Mouse (Mus musculus) heart, embryonic 16.5 days (tissue): ENCODE data around the gene Trim2. TPM values are rescaled to one million over a fixed set of nuclear protein-coding genes. Genes with fewer than 3 reads are reported as not detected.

ENCODE experiments used
- ATAC-seq: fragments of 200-750 bp; cut with Nextera tagmentation; replicated peaks from 2 replicates; pipeline ENCODE4 v1.8.0; 2017; ENCODE audit warnings: moderate number of reproducible peaks; ENCODE audit not compliant: insufficient read depth, low FRiP score; ENCODE audit errors: extremely low read depth
- H3K27ac ChIP-seq: fragments of 300-500 bp; sonication (generic); 2 replicates; pipeline ENCODE4 v1.5.1; 2014; ENCODE audit warnings: mild to moderate bottlenecking, low read length, control low read depth, moderate library complexity
- H3K27me3 ChIP-seq: fragments of 300-500 bp; sonication (generic); 2 replicates; pipeline ENCODE4 v1.6.1; 2014; ENCODE audit warnings: low read length, mixed read lengths; ENCODE audit not compliant: control insufficient read depth, insufficient read depth
- H3K36me3 ChIP-seq: fragments of 300-500 bp; sonication (generic); 2 replicates; pipeline ENCODE4 v1.6.1; 2014; ENCODE audit not compliant: control insufficient read depth, insufficient read depth
- H3K4me1 ChIP-seq: fragments of 300-500 bp; sonication (generic); 2 replicates; pipeline ENCODE4 v1.6.1; 2014; ENCODE audit warnings: low read length, mixed read lengths; ENCODE audit not compliant: control insufficient read depth, insufficient read depth
- H3K4me2 ChIP-seq: fragments of 300-500 bp; sonication (generic); 2 replicates; pipeline ENCODE4 v1.6.1; 2014; ENCODE audit warnings: low read depth, mild to moderate bottlenecking, control low read depth, low read length
- H3K4me3 ChIP-seq: fragments of 300-500 bp; sonication (generic); 2 replicates; pipeline ENCODE4 v1.5.1; 2014; ENCODE audit warnings: mild to moderate bottlenecking, control low read depth, low read length
- H3K9ac ChIP-seq: fragments of 300-500 bp; sonication (generic); 2 replicates; pipeline ENCODE4 v1.6.1; 2014; ENCODE audit warnings: low read length, control low read depth
- H3K9me3 ChIP-seq: fragments of 300-500 bp; sonication (generic); replicated peaks from 2 replicates; pipeline ENCODE4 v1.6.1; 2016; ENCODE audit warnings: low read length; ENCODE audit not compliant: control insufficient read depth
- WGBS: fragments of 180-500 bp; shearing (Covaris S2); extraction: QIAGEN DNeasy Blood & Tissue Kit; methylation state at CpG from one replicate; pipeline ENCODE4 v1.1.7; 2014; 5-methylcytosine and 5-hydroxymethylcytosine counted together
- polyA plus RNA-seq: library from polyadenylated mRNA; unstranded; fragments of >200 nt; fragmentation: Nextera tagmentation; extraction: Ambion mirVana; gene quantifications from 2 replicates; pipeline ENCODE4 v1.2.1, GENCODE M21; 2015

Gene Trim2
- 8.7 and 10.1 TPM in 2 replicates for polyA plus RNA-seq

GRCm38 (mm10) chr3:84306777-84307176 is at the start of gene Trim2:
Gene Trim2 (minus strand): TSS chr3:84306877.
- H3K4me2 ChIP-seq = no peak within 1 kb of the TSS
- H3K4me1 ChIP-seq = peaks cover 8% of the 10 kb centered on the region
- ATAC-seq = no peak
- 97% methylated on average over 3 of the region's 3 CpGs for WGBS
- H3K4me3 ChIP-seq = no peak within 1 kb of the TSS
- H3K9ac ChIP-seq = no peak within 1 kb of the TSS
- peaks cover 36% of the 10 kb centered on the region for H3K27me3 ChIP-seq
- H3K27ac ChIP-seq = no peak within 1 kb of the TSS
- peaks cover 5% of the 10 kb centered on the region; the same call in 1 of the 2 replicates for H3K9me3 ChIP-seq
- no peaks in the 10 kb centered on the region for H3K36me3 ChIP-seq

- H3K36me3 ChIP-seq = no peaks in the 10 kb centered on the region
- 41% methylated on average over 12 of the region's 12 CpGs for WGBS
- peak overlapping the region; percentile 39; the same call in 1 of the 2 replicates for H3K27ac ChIP-seq
- no peaks in the 10 kb centered on the region for H3K9me3 ChIP-seq
- ATAC-seq = peak; percentile 79
- H3K4me3 ChIP-seq = no peak overlapping the region
- H3K4me2 ChIP-seq = no peak overlapping the region
- H3K9ac ChIP-seq = no peak overlapping the region
- no peaks in the 10 kb centered on the region for H3K27me3 ChIP-seq
- no peaks in the 10 kb centered on the region for H3K4me1 ChIP-seq
These were observed 49.4 kb upstream of the Trim2 start for GRCm38 (mm10) chr3:84355930-84356689.

- Histone ChIP-seq H3K27ac (no peak overlapping the region), H3K9me3 (no peaks in the 10 kb centered on the region), H3K4me3 (no peak overlapping the region), H3K9ac (no peak overlapping the region), H3K4me2 (no peak overlapping the region), H3K27me3 (0 out of 2 replicates have a peak, but pooled peaks cover 4% of the 10 kb centered on the region), H3K4me1 (no peaks in the 10 kb centered on the region), H3K36me3 (no peaks in the 10 kb centered on the region)
- 54% methylated on average over 5 of the region's 5 CpGs for WGBS
- ATAC-seq = no peak
These were observed 45.8 kb upstream of the Trim2 start for GRCm38 (mm10) chr3:84352353-84353034.

- 0 out of 2 replicates have a peak, but pooled peaks cover 4% of the 10 kb centered on the region for H3K27me3 ChIP-seq
- WGBS = 64% methylated on average over 6 of the region's 6 CpGs
These were observed 43.6 kb upstream of the Trim2 start for GRCm38 (mm10) chr3:84350311-84350710.

GRCm38 (mm10) chr3:84349771-84350170 is 43.1 kb upstream of the Trim2 start:
- Histone ChIP-seq H3K27ac (no peak overlapping the region), H3K9ac (no peak overlapping the region), H3K36me3 (no peaks in the 10 kb centered on the region), H3K9me3 (no peaks in the 10 kb centered on the region), H3K27me3 (0 out of 2 replicates have a peak, but pooled peaks cover 4% of the 10 kb centered on the region), H3K4me3 (no peak overlapping the region), H3K4me1 (peaks cover 6% of the 10 kb centered on the region; the same call in 1 of the 2 replicates), H3K4me2 (no peak overlapping the region)
- whole genome bisulfite sequencing = 92% methylated on average over 10 of the region's 10 CpGs
- ATAC-seq = no peak

More at GRCm38 (mm10) chr3:84350311-84350710, 43.6 kb upstream of the Trim2 start:
- Histone ChIP-seq H3K36me3 (no peaks in the 10 kb centered on the region), H3K4me3 (no peak overlapping the region), H3K4me1 (peaks cover 5% of the 10 kb centered on the region; the same call in 1 of the 2 replicates), H3K4me2 (no peak overlapping the region), H3K9me3 (no peaks in the 10 kb centered on the region), H3K27ac (no peak overlapping the region), H3K9ac (no peak overlapping the region)
- no peak for ATAC-seq

- Histone ChIP-seq H3K4me1 (peaks cover 6% of the 10 kb centered on the region; the same call in 1 of the 2 replicates), H3K9ac (no peak overlapping the region), H3K27me3 (0 out of 2 replicates have a peak, but pooled peaks cover 4% of the 10 kb centered on the region), H3K4me3 (no peak overlapping the region), H3K36me3 (no peaks in the 10 kb centered on the region), H3K27ac (no peak overlapping the region), H3K4me2 (no peak overlapping the region), H3K9me3 (no peaks in the 10 kb centered on the region)
- ATAC-seq = no peak
- WGBS = 73% methylated on average over 4 of the region's 4 CpGs
These were observed 40.7 kb upstream of the Trim2 start for GRCm38 (mm10) chr3:84347426-84347825.

GRCm38 (mm10) chr3:84346456-84347150 is 39.9 kb upstream of the Trim2 start:
- ATAC-seq = no peak
- H3K4me3 ChIP-seq = no peak overlapping the region
- H3K36me3 ChIP-seq = no peaks in the 10 kb centered on the region
- 0 out of 2 replicates have a peak, but pooled peaks cover 4% of the 10 kb centered on the region for H3K27me3 ChIP-seq
- no peak overlapping the region for H3K4me2 ChIP-seq
- no peaks in the 10 kb centered on the region for H3K9me3 ChIP-seq
- no peak overlapping the region for H3K27ac ChIP-seq
- peaks cover 6% of the 10 kb centered on the region; the same call in 1 of the 2 replicates for H3K4me1 ChIP-seq
- H3K9ac ChIP-seq = no peak overlapping the region
- 43% methylated on average over 10 of the region's 10 CpGs for WGBS

- Histone ChIP-seq H3K9ac (peak overlapping the region; percentile 61), H3K4me2 (peak overlapping the region; percentile 96), H3K4me3 (peak overlapping the region; percentile 55), H3K9me3 (no peaks in the 10 kb centered on the region), H3K27ac (no peak overlapping the region), H3K4me1 (peaks cover 6% of the 10 kb centered on the region; the same call in 1 of the 2 replicates), H3K36me3 (no peaks in the 10 kb centered on the region), H3K27me3 (0 out of 2 replicates have a peak, but pooled peaks cover 4% of the 10 kb centered on the region)
- 49% methylated on average over 6 of the region's 6 CpGs for WGBS
- 0 out of 2 replicates have a peak, but pooled peaks have one; percentile 5 for ATAC-seq
These were observed 38.9 kb upstream of the Trim2 start for GRCm38 (mm10) chr3:84345646-84345980.
